In genomic region chr10:86778398-86779116, GRCm38 (mm10) we compare ENCODE assay signal across 8 mouse cellular contexts. TPM values are rescaled to one million over a fixed set of nuclear protein-coding genes. Genes with fewer than 3 reads are reported as not detected.
DNase-seq lines count a peak whose midpoint lies in the region; ATAC-seq and TF ChIP-seq lines count a peak whose summit lies in the region.

Nt5dc3 (plus strand) TSS chr10:86779005.

- peak within 1 kb of the TSS; percentile 91 for H3K4me3 ChIP-seq in E14TG2a.4 (replicated peaks; ENCODE audit: low read length)
- H3K4me3 ChIP-seq in forebrain, embryonic 12.5 days (replicated peaks): peak within 1 kb of the TSS; percentile 61
- peak within 1 kb of the TSS; percentile 75 for H3K4me3 ChIP-seq in heart, postnatal 0 days (ENCODE audit: low read depth, low read length)
- peak within 1 kb of the TSS; percentile 72 for H3K4me3 ChIP-seq in liver, embryonic 16.5 days (ENCODE audit: low read depth, low read length)
- peak within 1 kb of the TSS; percentile 69 for H3K4me3 ChIP-seq in neural tube, embryonic 13.5 days
- peak within 1 kb of the TSS; percentile 90 for H3K4me3 ChIP-seq in testis, adult 2 months (ENCODE audit: control insufficient read depth, low read depth, low read length)

- TF ChIP-seq EP300 in heart, postnatal 0 days (IDR thresholded peaks at IDR 0.05; ENCODE audit: low read depth): no peak; the same call in 1 of the 2 replicates

- peaks cover 51% of the 10 kb centered on the region for H3K4me1 ChIP-seq in E14TG2a.4 (replicated peaks; ENCODE audit: low read depth, low read length)
- H3K4me1 ChIP-seq in forebrain, embryonic 12.5 days: peaks cover 33% of the 10 kb centered on the region
- peaks cover 47% of the 10 kb centered on the region for H3K4me1 ChIP-seq in heart, postnatal 0 days (ENCODE audit: control insufficient read depth, insufficient read depth)
- H3K4me1 ChIP-seq in liver, embryonic 16.5 days (ENCODE audit: control insufficient read depth, low read depth, low read length): peaks cover 23% of the 10 kb centered on the region
- peaks cover 42% of the 10 kb centered on the region for H3K4me1 ChIP-seq in neural tube, embryonic 13.5 days (replicated peaks)
- H3K4me1 ChIP-seq in testis, adult 2 months (ENCODE audit: control insufficient read depth, insufficient read depth, low read length): peaks cover 11% of the 10 kb centered on the region

- WGBS in forebrain, embryonic 12.5 days: under 1% methylated on average over 44 of the region's 44 CpGs
- under 1% methylated on average over 41 of the region's 44 CpGs for WGBS in heart, postnatal 0 days
- under 1% methylated on average over 44 of the region's 44 CpGs for WGBS in liver, embryonic 16.5 days (ENCODE audit: insufficient replicate concordance)
- WGBS in neural tube, embryonic 13.5 days: under 1% methylated on average over 42 of the region's 44 CpGs

- peak; percentile 95 for ATAC-seq in forebrain, embryonic 12.5 days (ENCODE audit: low FRiP score)
- ATAC-seq in heart, postnatal 0 days (ENCODE audit: insufficient read depth, low read depth): peak; percentile 93
- ATAC-seq in liver, embryonic 16.5 days (ENCODE audit: low read depth): peak; percentile 94
- peak; percentile 96 for ATAC-seq in neural tube, embryonic 13.5 days (ENCODE audit: low read depth)

- H3K27me3 ChIP-seq in E14TG2a.4 (ENCODE audit: insufficient read depth, low read length): peaks cover 8% of the 10 kb centered on the region; the same call in 1 of the 2 replicates
- peaks cover 6% of the 10 kb centered on the region; the same call in 1 of the 2 replicates for H3K27me3 ChIP-seq in forebrain, embryonic 12.5 days
- H3K27me3 ChIP-seq in heart, postnatal 0 days (ENCODE audit: control insufficient read depth, insufficient read depth, low read length): no peaks in the 10 kb centered on the region
- no peaks in the 10 kb centered on the region for H3K27me3 ChIP-seq in liver, embryonic 16.5 days (ENCODE audit: control insufficient read depth, insufficient read depth, low read depth, low read length)
- peaks cover 14% of the 10 kb centered on the region for H3K27me3 ChIP-seq in neural tube, embryonic 13.5 days
- no peaks in the 10 kb centered on the region for H3K27me3 ChIP-seq in testis, adult 2 months (ENCODE audit: control insufficient read depth, insufficient read depth, low read length)

- H3K27ac ChIP-seq in forebrain, embryonic 12.5 days: peak within 1 kb of the TSS; percentile 44
- H3K27ac ChIP-seq in heart, postnatal 0 days (ENCODE audit: low read depth): peak within 1 kb of the TSS; percentile 90
- H3K27ac ChIP-seq in liver, embryonic 16.5 days (ENCODE audit: low read length): peak within 1 kb of the TSS; percentile 78
- H3K27ac ChIP-seq in neural tube, embryonic 13.5 days (replicated peaks): peak within 1 kb of the TSS; percentile 57; the same call in 1 of the 2 replicates
- peak within 1 kb of the TSS; percentile 86 for H3K27ac ChIP-seq in testis, adult 2 months (ENCODE audit: control insufficient read depth, insufficient read depth, low read depth, low read length)

- H3K4me2 ChIP-seq in forebrain, embryonic 12.5 days: peak within 1 kb of the TSS; percentile 96
- peak within 1 kb of the TSS; percentile 91 for H3K4me2 ChIP-seq in heart, postnatal 0 days (ENCODE audit: low read depth, low read length)
- H3K4me2 ChIP-seq in liver, embryonic 16.5 days (ENCODE audit: low read depth, low read length): peak within 1 kb of the TSS; percentile 100
- H3K4me2 ChIP-seq in neural tube, embryonic 13.5 days: peak within 1 kb of the TSS; percentile 90

- H3K36me3 ChIP-seq in E14TG2a.4 (ENCODE audit: insufficient read depth, low read length): no peaks in the 10 kb centered on the region
- H3K36me3 ChIP-seq in forebrain, embryonic 12.5 days (replicated peaks): no peaks in the 10 kb centered on the region
- H3K36me3 ChIP-seq in heart, postnatal 0 days (replicated peaks; ENCODE audit: control insufficient read depth, insufficient read depth, low read length): no peaks in the 10 kb centered on the region
- H3K36me3 ChIP-seq in liver, embryonic 16.5 days (ENCODE audit: control insufficient read depth, insufficient read depth): no peaks in the 10 kb centered on the region
- H3K36me3 ChIP-seq in neural tube, embryonic 13.5 days: no peaks in the 10 kb centered on the region
- H3K36me3 ChIP-seq in testis, adult 2 months (ENCODE audit: control insufficient read depth, insufficient read depth, low read length): no peaks in the 10 kb centered on the region

- H3K9me3 ChIP-seq in E14TG2a.4 (ENCODE audit: low read length): no peaks in the 10 kb centered on the region
- no peaks in the 10 kb centered on the region for H3K9me3 ChIP-seq in forebrain, embryonic 12.5 days
- H3K9me3 ChIP-seq in heart, postnatal 0 days (replicated peaks; ENCODE audit: control insufficient read depth, low read length): no peaks in the 10 kb centered on the region
- H3K9me3 ChIP-seq in liver, embryonic 16.5 days (replicated peaks; ENCODE audit: control insufficient read depth, low read length): no peaks in the 10 kb centered on the region
- no peaks in the 10 kb centered on the region for H3K9me3 ChIP-seq in neural tube, embryonic 13.5 days

- DNase-seq in c-Kit-positive CD71-positive TER-119-positive erythroid progenitor cells, embryonic 14.5 days (ENCODE audit: low spot score): peak; percentile 92
- peak; percentile 99 for DNase-seq in heart, postnatal 0 days (ENCODE audit: low spot score)
- peak; percentile 96 to 98 for DNase-seq in kidney, postnatal 4 days

- no peak for TF ChIP-seq CTCF in E14TG2a.4 (conservative IDR thresholded peaks at IDR 0.05; ENCODE audit: low read length)
- no peak for TF ChIP-seq CTCF in heart, postnatal 0 days (IDR thresholded peaks at IDR 0.05; ENCODE audit: low read depth)
- TF ChIP-seq CTCF in testis, adult 2 months (IDR thresholded peaks at IDR 0.05; ENCODE audit: control insufficient read depth, insufficient read depth, insufficient replicate concordance, low read depth, low read length): no peak

- H3K9ac ChIP-seq in forebrain, embryonic 12.5 days: peak within 1 kb of the TSS; percentile 67
- H3K9ac ChIP-seq in heart, postnatal 0 days (replicated peaks; ENCODE audit: low read depth, low read length): peak within 1 kb of the TSS; percentile 81
- H3K9ac ChIP-seq in liver, embryonic 16.5 days (ENCODE audit: low read depth, low read length): peak within 1 kb of the TSS; percentile 73
- peak within 1 kb of the TSS; percentile 76 for H3K9ac ChIP-seq in neural tube, embryonic 13.5 days

- TF ChIP-seq POLR2A in testis, adult 2 months (IDR thresholded peaks at IDR 0.05; ENCODE audit: control insufficient read depth, low read depth, low read length): peak; percentile 94

RNA-seq across cellular contexts. Expression of gene Nt5dc3, which starts in this region (rescaled TPM):
- polyA plus RNA-seq in forebrain, embryonic 12.5 days (2016; fragmentation: Nextera tagmentation; extraction: Ambion mirVana): 2.4 and 2.9 TPM in 2 replicates
- total RNA-seq in heart, postnatal 0 days (2014; rRNA removed; ENCODE audit: low replicate concordance): 22.4 and 31.8 TPM in 2 replicates
- 3.4 and 4.2 TPM in 2 replicates for polyA plus RNA-seq in heart, postnatal 0 days (2015; fragmentation: Nextera tagmentation; extraction: Ambion mirVana)
- 0.21 and 0.25 TPM in 2 replicates for polyA plus RNA-seq in liver, embryonic 16.5 days (2015; fragmentation: Nextera tagmentation; extraction: Ambion mirVana)
- 7.3 and 7.7 TPM in 2 replicates for polyA plus RNA-seq in neural tube, embryonic 13.5 days (2015; fragmentation: Nextera tagmentation; extraction: Ambion mirVana)
- 7.0 and 7.7 TPM in 2 replicates for polyA plus RNA-seq in testis, adult 2 months (2012; rRNA removed)

Comparison
In these comparisons a context has a peak if more than half of its experiments do, and no peak if none do; other contexts are left out.
1. Peak in every context shown above with its lines: DNase-seq, ATAC-seq, H3K4me3 ChIP-seq and H3K27ac ChIP-seq.
2. Peak in ATAC-seq, H3K4me3 ChIP-seq, H3K27ac ChIP-seq, H3K9ac ChIP-seq and H3K4me2 ChIP-seq in liver, embryonic 16.5 days; RNA of the gene not detected or under 1 TPM.